Mouse (Mus musculus) intestine, embryonic 14.5 days (tissue): ENCODE measurements at regions not wholly inside any gene's neighbourhood (a gene's known extent, or its start where the extent isn't known, plus 50 kb on each side); places are given as distances from the start of the nearest gene placed in this dataset.

Experiments
- ATAC-seq: fragments of 200-750 bp; cut with Nextera tagmentation; replicated peaks from 2 replicates; pipeline ENCODE4 v1.8.0; 2017; ENCODE audit warnings: low read depth, moderate number of reproducible peaks, moderate TSS enrichment, moderate library complexity; ENCODE audit not compliant: low FRiP score, low TSS enrichment
- DNase-seq: peaks from one replicate; pipeline ENCODE4 v3.0.0-alpha.2; 2018; ENCODE audit warnings: low spot score
- H3K27ac ChIP-seq: fragments of 300-500 bp; sonication (generic); 2 replicates; pipeline ENCODE4 v1.5.1; 2014; ENCODE audit warnings: low read depth, mild to moderate bottlenecking, control low read depth
- H3K27me3 ChIP-seq: fragments of 300-500 bp; sonication (generic); replicated peaks from 2 replicates; pipeline ENCODE4 v1.6.1; 2014; ENCODE audit warnings: low read length, control low read depth; ENCODE audit not compliant: control insufficient read depth, insufficient read depth
- H3K36me3 ChIP-seq: fragments of 300-500 bp; sonication (generic); 2 replicates; pipeline ENCODE4 v1.6.1; 2014; ENCODE audit warnings: low read length, control low read depth; ENCODE audit not compliant: control insufficient read depth, insufficient read depth
- H3K4me1 ChIP-seq: fragments of 300-500 bp; sonication (generic); replicated peaks from 2 replicates; pipeline ENCODE4 v1.6.1; 2014; ENCODE audit warnings: low read length, control low read depth, mixed read lengths; ENCODE audit not compliant: control insufficient read depth, insufficient read depth
- H3K4me2 ChIP-seq: fragments of 300-500 bp; sonication (generic); 2 replicates; pipeline ENCODE4 v1.6.1; 2014; ENCODE audit warnings: low read length
- H3K4me3 ChIP-seq: fragments of 300-500 bp; sonication (generic); 2 replicates; pipeline ENCODE4 v1.5.1; 2014; ENCODE audit warnings: low read depth, low read length, control low read depth, mixed read lengths
- H3K9ac ChIP-seq: fragments of 300-500 bp; sonication (generic); 2 replicates; pipeline ENCODE4 v1.6.1; 2014; ENCODE audit warnings: mild to moderate bottlenecking, low read length
- H3K9me3 ChIP-seq: fragments of 300-500 bp; sonication (generic); 2 replicates; pipeline ENCODE4 v1.6.1; 2016; ENCODE audit warnings: low read length, control low read depth; ENCODE audit not compliant: control insufficient read depth
- WGBS: fragments of 180-500 bp; shearing (Covaris S2); extraction: QIAGEN DNeasy Blood & Tissue Kit; methylation state at CpG from one replicate; pipeline ENCODE4 v1.1.7; 2014; 5-methylcytosine and 5-hydroxymethylcytosine counted together

GRCm38 (mm10) chr3:41373198-41373597 is 182.3 kb upstream of the Jade1 start:
- Histone ChIP-seq H3K27ac (no peak overlapping the region), H3K4me2 (no peak overlapping the region), H3K9ac (no peak overlapping the region)

GRCm38 (mm10) chr3:41368351-41369101 is 187.0 kb upstream of the Jade1 start:
- no peak for DNase-seq
- no peak for ATAC-seq
- Histone ChIP-seq H3K27me3 (no peaks in the 10 kb centered on the region), H3K4me3 (no peak overlapping the region), H3K9ac (no peak overlapping the region), H3K9me3 (no peaks in the 10 kb centered on the region), H3K27ac (no peak overlapping the region), H3K36me3 (no peaks in the 10 kb centered on the region), H3K4me2 (no peak overlapping the region), H3K4me1 (0 out of 2 replicates have a peak, but pooled peaks cover 2% of the 10 kb centered on the region)
- WGBS: 78% methylated on average over 7 of the region's 7 CpGs

More at GRCm38 (mm10) chr3:41373198-41373597, 182.3 kb upstream of the Jade1 start:
- DNase-seq: no peak
- Histone ChIP-seq H3K9me3 (no peaks in the 10 kb centered on the region), H3K36me3 (no peaks in the 10 kb centered on the region), H3K4me1 (0 out of 2 replicates have a peak, but pooled peaks cover 2% of the 10 kb centered on the region), H3K4me3 (no peak overlapping the region), H3K27me3 (no peaks in the 10 kb centered on the region)
- ATAC-seq: no peak
- WGBS: 41% methylated on average over 5 of the region's 5 CpGs

GRCm38 (mm10) chr3:41366764-41367163 is 188.8 kb upstream of the Jade1 start:
- WGBS: 76% methylated on average over 4 of the region's 4 CpGs
- Histone ChIP-seq H3K9ac (no peak overlapping the region), H3K4me3 (no peak overlapping the region), H3K4me2 (no peak overlapping the region), H3K27ac (no peak overlapping the region), H3K27me3 (no peaks in the 10 kb centered on the region), H3K36me3 (no peaks in the 10 kb centered on the region), H3K9me3 (no peaks in the 10 kb centered on the region), H3K4me1 (no peaks in the 10 kb centered on the region)
- ATAC-seq (no peak), DNase-seq (no peak)

- no peak overlapping the region for H3K4me3 ChIP-seq
- H3K9ac ChIP-seq: no peak overlapping the region
- H3K27ac ChIP-seq: no peak overlapping the region
- no peaks in the 10 kb centered on the region for H3K36me3 ChIP-seq
- DNase-seq: no peak
- no peak overlapping the region for H3K4me2 ChIP-seq
- H3K9me3 ChIP-seq: no peaks in the 10 kb centered on the region
- H3K4me1 ChIP-seq: no peaks in the 10 kb centered on the region
- 67% methylated on average over 9 of the region's 9 CpGs for WGBS
- ATAC-seq: no peak
- no peaks in the 10 kb centered on the region for H3K27me3 ChIP-seq
Measured at GRCm38 (mm10) chr3:41366264-41366663, 189.3 kb upstream of the Jade1 start.

- H3K9ac ChIP-seq: no peak overlapping the region
- DNase-seq (no peak), ATAC-seq (no peak)
- WGBS: 73% methylated on average over 8 of the region's 8 CpGs
- H3K27me3 ChIP-seq: no peaks in the 10 kb centered on the region
- no peak overlapping the region for H3K4me2 ChIP-seq
- no peaks in the 10 kb centered on the region for H3K36me3 ChIP-seq
- no peaks in the 10 kb centered on the region for H3K9me3 ChIP-seq
- H3K27ac ChIP-seq: no peak overlapping the region
- no peak overlapping the region for H3K4me3 ChIP-seq
- peaks cover 2% of the 10 kb centered on the region; the same call in 1 of the 2 replicates for H3K4me1 ChIP-seq
Measured at GRCm38 (mm10) chr3:41365145-41365830, 190.2 kb upstream of the Jade1 start.

- no peak for DNase-seq
- no peak for ATAC-seq
- WGBS: 85% methylated on average over 3 of the region's 3 CpGs
- Histone ChIP-seq H3K9ac (no peak overlapping the region), H3K4me3 (no peak overlapping the region), H3K4me1 (peaks cover 8% of the 10 kb centered on the region), H3K36me3 (no peaks in the 10 kb centered on the region), H3K27ac (no peak overlapping the region), H3K9me3 (no peaks in the 10 kb centered on the region), H3K4me2 (no peak overlapping the region), H3K27me3 (no peaks in the 10 kb centered on the region)
Measured at GRCm38 (mm10) chr3:41363947-41364346, 191.6 kb upstream of the Jade1 start.

GRCm38 (mm10) chr3:41360231-41360630 is 195.3 kb upstream of the Jade1 start:
- Histone ChIP-seq H3K27ac (no peak overlapping the region), H3K4me1 (peaks cover 8% of the 10 kb centered on the region), H3K27me3 (no peaks in the 10 kb centered on the region), H3K9ac (no peak overlapping the region), H3K9me3 (no peaks in the 10 kb centered on the region), H3K36me3 (no peaks in the 10 kb centered on the region), H3K4me3 (no peak overlapping the region), H3K4me2 (no peak overlapping the region)
- 58% methylated on average over 5 of the region's 5 CpGs for WGBS
- ATAC-seq (no peak), DNase-seq (no peak)

- Histone ChIP-seq H3K4me1 (peaks cover 8% of the 10 kb centered on the region), H3K4me3 (no peak overlapping the region), H3K27me3 (no peaks in the 10 kb centered on the region), H3K36me3 (no peaks in the 10 kb centered on the region), H3K4me2 (no peak overlapping the region), H3K9ac (no peak overlapping the region), H3K27ac (no peak overlapping the region), H3K9me3 (no peaks in the 10 kb centered on the region)
- no peak for DNase-seq
- WGBS: 48% methylated on average over 4 of the region's 4 CpGs
- ATAC-seq: no peak
Measured at GRCm38 (mm10) chr3:41359458-41359857, 196.1 kb upstream of the Jade1 start.
